Mouse (Mus musculus): ENCODE results near the gene Dis3l2. TPM values are rescaled to one million over a fixed set of nuclear protein-coding genes. Genes with fewer than 3 reads are reported as not detected.

Dis3l2 gene
- polyA plus RNA-seq, 1 experiment from 2014 or later: 19.0 TPM

DNA sequence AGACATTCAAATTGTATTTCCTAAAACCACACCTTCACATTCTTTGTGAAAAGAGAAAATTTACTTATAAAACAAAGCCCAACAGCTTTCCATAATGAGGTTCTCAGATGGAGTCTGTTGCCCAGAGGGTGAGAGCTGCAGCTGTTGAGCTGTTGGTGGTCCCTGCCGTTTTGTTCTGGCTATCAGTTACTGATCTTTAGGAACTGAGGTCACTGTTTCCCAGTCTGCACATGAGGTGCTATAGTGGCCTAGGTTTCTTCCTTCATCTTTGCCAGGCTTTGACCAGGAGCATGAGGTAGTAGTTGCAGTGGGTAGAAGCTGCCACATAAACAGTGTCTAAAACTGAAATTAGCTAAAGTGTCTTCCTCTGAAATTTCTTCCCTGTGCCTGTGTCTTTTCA is 155.8 kb downstream of the Dis3l2 start:
- no peak overlapping the region for H3K27ac ChIP-seq (ENCODE audit: low read length)
- H3K4me1 ChIP-seq (ENCODE audit: control insufficient read depth, insufficient read depth, low read length): no peaks in the 10 kb centered on the region
- H3K9ac ChIP-seq (ENCODE audit: low read depth, low read length): no peak overlapping the region
- no peaks in the 10 kb centered on the region for H3K27me3 ChIP-seq (replicated peaks; ENCODE audit: control insufficient read depth, insufficient read depth, low read length)
- H3K9me3 ChIP-seq (ENCODE audit: control insufficient read depth, low read length): no peaks in the 10 kb centered on the region
- H3K36me3 ChIP-seq (ENCODE audit: control insufficient read depth, insufficient read depth, low read length): no peaks in the 10 kb centered on the region; the same call in 1 of the 2 replicates
- WGBS: 47% methylated on average over 1 of the region's 1 CpGs
- ATAC-seq: no peak
- no peak overlapping the region for H3K4me3 ChIP-seq (ENCODE audit: low read length)
- no peak overlapping the region for H3K4me2 ChIP-seq (ENCODE audit: low read depth, low read length)

GRCm38 (mm10) chr1:86873745-86874144 is 170.1 kb downstream of the Dis3l2 start:
- Histone ChIP-seq H3K27me3 (replicated peaks; ENCODE audit: control insufficient read depth, insufficient read depth, low read length) (no peaks in the 10 kb centered on the region), H3K9ac (ENCODE audit: low read depth, low read length) (no peak overlapping the region), H3K27ac (ENCODE audit: low read length) (no peak overlapping the region), H3K4me1 (ENCODE audit: control insufficient read depth, insufficient read depth, low read length) (no peaks in the 10 kb centered on the region), H3K4me2 (ENCODE audit: low read depth, low read length) (no peak overlapping the region), H3K9me3 (ENCODE audit: control insufficient read depth, low read length) (no peaks in the 10 kb centered on the region), H3K4me3 (ENCODE audit: low read length) (no peak overlapping the region), H3K36me3 (ENCODE audit: control insufficient read depth, insufficient read depth, low read length) (no peaks in the 10 kb centered on the region)
- WGBS: 60% methylated on average over 2 of the region's 2 CpGs
- no peak for ATAC-seq

DNA sequence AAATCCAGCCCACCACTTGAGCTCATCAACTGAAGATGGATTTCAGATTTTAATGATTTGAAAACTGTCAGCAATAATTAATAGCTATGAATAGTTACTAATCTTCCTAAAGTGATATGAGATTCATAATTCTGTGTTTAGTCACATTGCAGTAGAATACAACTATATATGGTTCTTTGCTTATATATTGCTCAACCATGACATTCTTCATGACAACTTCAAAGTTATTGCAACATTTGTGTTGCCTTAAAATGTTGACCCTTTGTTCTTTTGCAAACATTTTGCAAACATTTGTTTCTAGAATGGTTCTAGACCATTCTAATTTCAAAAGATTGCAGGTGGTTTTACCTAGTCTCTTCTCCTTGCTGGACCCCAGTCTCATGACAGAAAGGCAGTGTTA is 175.1 kb downstream of the Dis3l2 start:
- ATAC-seq: no peak

DNA sequence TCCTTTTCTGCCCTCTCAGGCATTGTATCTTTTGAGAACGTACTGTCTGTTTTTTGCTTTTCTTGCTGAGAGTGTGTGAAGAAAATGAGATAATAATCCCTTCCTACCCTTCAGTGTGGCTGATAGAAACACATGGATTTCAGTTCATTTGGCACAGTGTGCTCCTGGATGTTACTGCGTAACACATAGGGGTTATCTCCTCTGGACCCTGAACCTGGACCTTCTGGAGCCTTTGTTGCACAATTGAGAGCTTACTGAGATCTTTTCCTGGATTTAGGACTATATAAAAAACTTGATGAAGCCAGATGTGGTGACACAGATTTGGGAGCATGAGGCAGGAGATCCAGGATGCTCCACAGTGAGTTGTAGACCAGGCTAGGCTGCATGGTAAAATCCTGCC is 175.9 kb downstream of the Dis3l2 start:
- no peaks in the 10 kb centered on the region for H3K27me3 ChIP-seq (replicated peaks; ENCODE audit: control insufficient read depth, insufficient read depth, low read length)
- no peak overlapping the region for H3K4me2 ChIP-seq (ENCODE audit: low read depth, low read length)
- H3K27ac ChIP-seq (ENCODE audit: low read length): no peak overlapping the region
- H3K4me3 ChIP-seq (ENCODE audit: low read length): no peak overlapping the region
- 87% methylated on average over 2 of the region's 2 CpGs for WGBS
- no peaks in the 10 kb centered on the region for H3K4me1 ChIP-seq (ENCODE audit: control insufficient read depth, insufficient read depth, low read length)
- H3K9ac ChIP-seq (ENCODE audit: low read depth, low read length): no peak overlapping the region
- ATAC-seq: no peak
- H3K9me3 ChIP-seq (ENCODE audit: control insufficient read depth, low read length): no peaks in the 10 kb centered on the region
- H3K36me3 ChIP-seq (ENCODE audit: control insufficient read depth, insufficient read depth, low read length): no peaks in the 10 kb centered on the region

More for the DNA sequence above, 175.1 kb downstream of the Dis3l2 start:
- no peak overlapping the region for H3K4me2 ChIP-seq (ENCODE audit: low read depth, low read length)
- H3K27ac ChIP-seq (ENCODE audit: low read length): no peak overlapping the region
- no peak overlapping the region for H3K4me3 ChIP-seq (ENCODE audit: low read length)
- H3K36me3 ChIP-seq (ENCODE audit: control insufficient read depth, insufficient read depth, low read length): no peaks in the 10 kb centered on the region
- no peaks in the 10 kb centered on the region for H3K27me3 ChIP-seq (replicated peaks; ENCODE audit: control insufficient read depth, insufficient read depth, low read length)
- no peaks in the 10 kb centered on the region for H3K4me1 ChIP-seq (ENCODE audit: control insufficient read depth, insufficient read depth, low read length)
- no peaks in the 10 kb centered on the region for H3K9me3 ChIP-seq (ENCODE audit: control insufficient read depth, low read length)
- H3K9ac ChIP-seq (ENCODE audit: low read depth, low read length): no peak overlapping the region

DNA sequence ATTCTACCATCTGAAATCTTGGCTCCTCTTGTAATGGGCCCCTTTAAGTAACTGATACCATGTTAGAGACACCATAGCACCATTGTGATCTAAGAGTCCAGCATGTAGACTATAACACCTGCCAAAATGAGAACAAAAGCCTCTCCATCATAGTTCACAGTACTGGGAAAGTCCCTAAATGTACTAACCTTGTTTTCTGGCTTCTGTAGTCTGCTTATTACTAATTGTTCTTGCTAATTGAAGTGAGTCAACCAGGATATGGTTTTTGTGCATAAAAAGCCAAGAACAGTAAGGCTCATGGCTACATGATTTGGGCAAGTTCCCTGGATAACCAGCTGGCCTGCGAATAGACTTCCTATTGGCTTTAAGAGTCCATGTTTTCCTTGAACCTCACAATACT is 183.5 kb downstream of the Dis3l2 start:
- 100% methylated on average over 1 of the region's 1 CpGs for WGBS
- no peaks in the 10 kb centered on the region for H3K9me3 ChIP-seq (ENCODE audit: control insufficient read depth, low read length)
- no peaks in the 10 kb centered on the region for H3K4me1 ChIP-seq (ENCODE audit: control insufficient read depth, insufficient read depth, low read length)
- no peak overlapping the region for H3K27ac ChIP-seq (ENCODE audit: low read length)
- H3K4me3 ChIP-seq (ENCODE audit: low read length): no peak overlapping the region
- H3K4me2 ChIP-seq (ENCODE audit: low read depth, low read length): no peak overlapping the region
- ATAC-seq: no peak
- no peak overlapping the region for H3K9ac ChIP-seq (ENCODE audit: low read depth, low read length)
- no peaks in the 10 kb centered on the region for H3K27me3 ChIP-seq (replicated peaks; ENCODE audit: control insufficient read depth, insufficient read depth, low read length)
- H3K36me3 ChIP-seq (ENCODE audit: control insufficient read depth, insufficient read depth, low read length): no peaks in the 10 kb centered on the region

GRCm38 (mm10) chr1:86912481-86912880 is 208.9 kb downstream of the Dis3l2 start:
- Histone ChIP-seq H3K9me3 (ENCODE audit: control insufficient read depth, low read length) (no peaks in the 10 kb centered on the region), H3K4me1 (ENCODE audit: control insufficient read depth, insufficient read depth, low read length) (no peaks in the 10 kb centered on the region), H3K27ac (ENCODE audit: low read length) (no peak overlapping the region), H3K9ac (ENCODE audit: low read depth, low read length) (no peak overlapping the region), H3K4me2 (ENCODE audit: low read depth, low read length) (no peak overlapping the region), H3K36me3 (ENCODE audit: control insufficient read depth, insufficient read depth, low read length) (no peaks in the 10 kb centered on the region), H3K27me3 (replicated peaks; ENCODE audit: control insufficient read depth, insufficient read depth, low read length) (no peaks in the 10 kb centered on the region), H3K4me3 (ENCODE audit: low read length) (no peak overlapping the region)
- no peak for ATAC-seq
- WGBS: 77% methylated on average over 2 of the region's 2 CpGs

- 88% methylated on average over 3 of the region's 3 CpGs for WGBS
- Histone ChIP-seq H3K9me3 (ENCODE audit: control insufficient read depth, low read length) (no peaks in the 10 kb centered on the region), H3K9ac (ENCODE audit: low read depth, low read length) (no peak overlapping the region), H3K36me3 (ENCODE audit: control insufficient read depth, insufficient read depth, low read length) (no peaks in the 10 kb centered on the region), H3K4me3 (ENCODE audit: low read length) (no peak overlapping the region), H3K27ac (ENCODE audit: low read length) (no peak overlapping the region), H3K4me2 (ENCODE audit: low read depth, low read length) (no peak overlapping the region), H3K27me3 (replicated peaks; ENCODE audit: control insufficient read depth, insufficient read depth, low read length) (no peaks in the 10 kb centered on the region), H3K4me1 (ENCODE audit: control insufficient read depth, insufficient read depth, low read length) (no peaks in the 10 kb centered on the region)
- no peak for ATAC-seq
Observed at GRCm38 (mm10) chr1:86913896-86914295, 210.3 kb downstream of the Dis3l2 start.

GRCm38 (mm10) chr1:86914697-86915096 is 211.1 kb downstream of the Dis3l2 start:
- no peak overlapping the region for H3K9ac ChIP-seq (ENCODE audit: low read depth, low read length)
- H3K4me2 ChIP-seq (ENCODE audit: low read depth, low read length): no peak overlapping the region
- H3K36me3 ChIP-seq (ENCODE audit: control insufficient read depth, insufficient read depth, low read length): no peaks in the 10 kb centered on the region
- H3K27ac ChIP-seq (ENCODE audit: low read length): no peak overlapping the region
- H3K4me3 ChIP-seq (ENCODE audit: low read length): no peak overlapping the region
- WGBS: 91% methylated on average over 2 of the region's 2 CpGs
- no peaks in the 10 kb centered on the region for H3K27me3 ChIP-seq (replicated peaks; ENCODE audit: control insufficient read depth, insufficient read depth, low read length)
- H3K9me3 ChIP-seq (ENCODE audit: control insufficient read depth, low read length): no peaks in the 10 kb centered on the region
- ATAC-seq: no peak
- no peaks in the 10 kb centered on the region for H3K4me1 ChIP-seq (ENCODE audit: control insufficient read depth, insufficient read depth, low read length)

GRCm38 (mm10) chr1:86916355-86916984 is 212.9 kb downstream of the Dis3l2 start:
- H3K4me1 ChIP-seq (ENCODE audit: control insufficient read depth, insufficient read depth, low read length): no peaks in the 10 kb centered on the region
- no peaks in the 10 kb centered on the region for H3K27me3 ChIP-seq (replicated peaks; ENCODE audit: control insufficient read depth, insufficient read depth, low read length)
- no peak overlapping the region for H3K4me3 ChIP-seq (ENCODE audit: low read length)
- H3K36me3 ChIP-seq (ENCODE audit: control insufficient read depth, insufficient read depth, low read length): no peaks in the 10 kb centered on the region
- H3K9ac ChIP-seq (ENCODE audit: low read depth, low read length): no peak overlapping the region
- H3K4me2 ChIP-seq (ENCODE audit: low read depth, low read length): no peak overlapping the region
- no peak for ATAC-seq
- no peaks in the 10 kb centered on the region for H3K9me3 ChIP-seq (ENCODE audit: control insufficient read depth, low read length)
- H3K27ac ChIP-seq (ENCODE audit: low read length): no peak overlapping the region
- 73% methylated on average over 8 of the region's 8 CpGs for WGBS

DNA sequence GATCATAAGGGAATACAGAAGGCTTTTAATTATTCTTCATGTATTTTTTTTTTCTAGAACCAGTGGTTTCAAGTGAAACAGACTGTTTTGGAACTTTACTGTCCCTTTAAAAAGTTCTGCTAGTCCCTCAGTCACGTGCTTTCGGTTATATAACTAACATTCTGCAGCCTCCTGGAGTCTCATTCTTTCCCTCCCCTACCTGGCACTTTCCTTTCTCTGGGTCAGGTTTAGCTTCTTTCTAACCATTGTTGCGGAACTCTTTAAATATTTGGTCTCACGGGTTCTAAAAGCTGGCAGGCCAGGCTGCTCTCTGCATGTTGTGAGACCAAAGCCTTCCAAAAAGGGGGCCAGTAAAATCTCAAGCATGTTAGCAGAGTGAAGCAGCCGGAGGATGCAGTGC is 222.2 kb downstream of the Dis3l2 start:
- H3K36me3 ChIP-seq (ENCODE audit: control insufficient read depth, insufficient read depth, low read length): no peaks in the 10 kb centered on the region
- WGBS: 66% methylated on average over 5 of the region's 5 CpGs
- no peak for ATAC-seq
- no peaks in the 10 kb centered on the region for H3K9me3 ChIP-seq (ENCODE audit: control insufficient read depth, low read length)
- H3K27me3 ChIP-seq (replicated peaks; ENCODE audit: control insufficient read depth, insufficient read depth, low read length): no peaks in the 10 kb centered on the region
- no peaks in the 10 kb centered on the region for H3K4me1 ChIP-seq (ENCODE audit: control insufficient read depth, insufficient read depth, low read length)
- no peak overlapping the region for H3K27ac ChIP-seq (ENCODE audit: low read length)
- H3K4me2 ChIP-seq (ENCODE audit: low read depth, low read length): no peak overlapping the region
- H3K4me3 ChIP-seq (ENCODE audit: low read length): no peak overlapping the region
- no peak overlapping the region for H3K9ac ChIP-seq (ENCODE audit: low read depth, low read length)

Measured in intestine, embryonic 16.5 days (tissue).